Mouse (Mus musculus): ENCODE results near the gene Ess2.

DNA sequence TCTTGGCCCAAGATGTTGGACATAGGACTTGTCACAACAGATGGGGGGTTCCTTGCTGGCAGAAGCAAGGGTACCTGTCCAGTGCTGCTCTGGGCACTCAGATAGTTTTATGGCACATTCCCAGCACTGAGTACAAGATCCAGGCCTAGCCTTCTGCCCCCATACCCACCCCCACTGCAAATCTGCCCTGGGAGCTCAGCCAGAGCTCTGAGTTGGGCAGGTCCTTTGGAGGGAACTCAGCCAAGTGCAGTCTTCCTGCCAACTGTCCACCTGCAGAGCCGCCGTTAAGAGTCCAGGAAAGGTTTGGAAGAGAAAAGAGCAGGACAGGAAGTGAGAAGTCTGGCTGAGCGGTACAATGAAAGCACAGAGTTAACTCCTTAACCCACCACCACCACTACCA, 18.5 kb downstream of the Ess2 start:
- TF ChIP-seq CTCF (IDR thresholded peaks at IDR 0.05; ENCODE audit: low read depth, low read length) = no peak
- no peak for TF ChIP-seq GATA1 (IDR thresholded peaks at IDR 0.05; ENCODE audit: borderline replicate concordance, low read length)
